Mouse (Mus musculus) testis, adult 2 months (tissue): ENCODE measurements around the gene Top2b.

Source experiments
- CTCF ChIP-seq: fragments of 200-500 bp; IDR thresholded peaks from 2 replicates; pipeline ENCODE4 v1.5.1; 2012; ENCODE audit warnings: low read depth, mild to moderate bottlenecking, inconsistent platforms, low read length, moderate library complexity; ENCODE audit not compliant: control insufficient read depth, insufficient read depth, insufficient replicate concordance
- POLR2A ChIP-seq: fragments of 200-500 bp; IDR thresholded peaks from 2 replicates; pipeline ENCODE4 v1.6.1; 2012; ENCODE audit warnings: low read depth, mild to moderate bottlenecking, inconsistent platforms, low read length, moderate library complexity; ENCODE audit not compliant: control insufficient read depth

DNA sequence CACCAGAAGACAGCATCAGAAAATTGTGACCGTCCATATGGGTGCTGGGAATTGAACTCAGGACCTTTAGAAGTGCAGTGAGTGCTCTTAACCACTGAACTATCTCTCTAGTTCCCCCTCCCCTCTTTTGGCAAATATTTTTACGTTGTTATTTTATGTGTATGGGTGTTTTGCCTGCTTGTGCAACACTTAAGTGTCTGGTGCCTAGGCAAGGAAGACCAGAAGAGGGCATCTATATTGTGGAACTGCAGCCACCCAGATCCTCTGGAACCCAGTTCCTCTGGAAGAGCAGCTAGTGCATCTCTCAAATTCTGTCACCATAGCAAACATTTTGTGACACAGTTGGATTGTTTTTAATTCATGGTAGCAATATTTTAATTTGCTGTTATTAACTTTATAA lies 2.0 kb downstream of the Top2b start:
- no peak for TF ChIP-seq POLR2A
- no peak for TF ChIP-seq CTCF
